Mouse (Mus musculus): ENCODE results near the gene Nfkb2.

GRCm38 (mm10) chr19:46284686-46285085, 19.4 kb upstream of the Nfkb2 start:
- TF ChIP-seq CTCF (IDR thresholded peaks at IDR 0.05; ENCODE audit: control insufficient read depth, insufficient read depth, insufficient read length) (no peak), MYOG (IDR thresholded peaks at IDR 0.05; ENCODE audit: control insufficient read depth, extremely low read depth, insufficient read length) (no peak), MAX (IDR thresholded peaks at IDR 0.05) (no peak), MYOD1 (IDR thresholded peaks at IDR 0.05; ENCODE audit: control insufficient read depth, insufficient read length, low read depth) (no peak), CEBPB (IDR thresholded peaks at IDR 0.05; ENCODE audit: low read depth) (no peak), USF1 (IDR thresholded peaks at IDR 0.05; ENCODE audit: low read depth) (no peak)
